Mouse (Mus musculus): ENCODE measurements at regions not wholly inside any gene's neighbourhood (a gene's known extent, or its start where the extent isn't known, plus 50 kb on each side); places are given as distances from the start of the nearest gene placed in this dataset.
A peak's percentile ranks its signal among the peaks of the same experiment; 100 is the strongest.

- Histone ChIP-seq H3K27ac (ENCODE audit: control insufficient read depth, insufficient read depth, low read depth, low read length, poor library complexity) (no peak overlapping the region), H3K4me3 (replicated peaks; ENCODE audit: control insufficient read depth, low read depth, low read length) (no peak overlapping the region), H3K4me1 (ENCODE audit: control insufficient read depth, insufficient read depth, low read length) (no peaks in the 10 kb centered on the region)
- 73% methylated on average over 2 of the region's 2 CpGs for WGBS
- TF ChIP-seq CTCF (IDR thresholded peaks at IDR 0.05; ENCODE audit: control insufficient read depth, insufficient read depth, low read length) (no peak), POLR2A (IDR thresholded peaks at IDR 0.05; ENCODE audit: borderline replicate concordance, control insufficient read depth, low read depth, low read length) (no peak)
Observed at GRCm38 (mm10) chr8:11919876-11920275, 79.6 kb downstream of the Tex29 start.

GRCm38 (mm10) chr8:11923115-11923514 lies 82.8 kb downstream of the Tex29 start:
- no peak overlapping the region for H3K4me3 ChIP-seq (replicated peaks; ENCODE audit: control insufficient read depth, low read depth, low read length)
- H3K27ac ChIP-seq (ENCODE audit: control insufficient read depth, insufficient read depth, low read depth, low read length, poor library complexity), result no peak overlapping the region
- TF ChIP-seq POLR2A (IDR thresholded peaks at IDR 0.05; ENCODE audit: borderline replicate concordance, control insufficient read depth, low read depth, low read length), result no peak
- TF ChIP-seq CTCF (IDR thresholded peaks at IDR 0.05; ENCODE audit: control insufficient read depth, insufficient read depth, low read length), result no peak
- WGBS, result 66% methylated on average over 7 of the region's 7 CpGs
- H3K4me1 ChIP-seq (ENCODE audit: control insufficient read depth, insufficient read depth, low read length), result no peaks in the 10 kb centered on the region

DNA sequence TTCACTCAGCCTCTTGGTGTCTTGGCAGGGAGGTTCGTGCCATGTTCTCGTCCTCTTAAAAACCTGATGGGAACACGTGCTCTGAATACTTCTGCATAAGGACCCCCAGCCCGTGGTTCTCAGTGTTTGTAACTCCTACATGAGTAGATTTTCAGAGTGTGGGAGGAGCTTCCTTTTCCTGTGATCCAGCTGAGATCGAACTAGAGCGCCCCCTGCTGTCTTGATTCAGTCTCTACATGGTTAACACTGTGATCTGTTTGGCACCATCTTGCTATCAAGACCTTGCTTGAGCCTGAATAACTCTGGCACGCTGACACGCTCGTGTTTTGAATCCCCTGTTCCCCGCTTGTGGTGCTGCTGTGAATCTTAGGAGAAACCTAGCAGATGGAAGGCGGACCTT lies 83.9 kb downstream of the Tex29 start:
- no peak overlapping the region for H3K27ac ChIP-seq (ENCODE audit: control insufficient read depth, insufficient read depth, low read depth, low read length, poor library complexity)
- H3K4me3 ChIP-seq (replicated peaks; ENCODE audit: control insufficient read depth, low read depth, low read length), result no peak overlapping the region
- peak; percentile 39; the same call in 1 of the 2 replicates for TF ChIP-seq CTCF (IDR thresholded peaks at IDR 0.05; ENCODE audit: control insufficient read depth, insufficient read depth, low read length)
- TF ChIP-seq POLR2A (IDR thresholded peaks at IDR 0.05; ENCODE audit: borderline replicate concordance, control insufficient read depth, low read depth, low read length), result no peak
- WGBS, result 49% methylated on average over 11 of the region's 11 CpGs
- no peaks in the 10 kb centered on the region for H3K4me1 ChIP-seq (ENCODE audit: control insufficient read depth, insufficient read depth, low read length)

GRCm38 (mm10) chr8:11942892-11943332 lies 102.6 kb downstream of the Tex29 start:
- no peak for TF ChIP-seq POLR2A (IDR thresholded peaks at IDR 0.05; ENCODE audit: borderline replicate concordance, control insufficient read depth, low read depth, low read length)
- peak; percentile 29; the same call in 1 of the 2 replicates for TF ChIP-seq CTCF (IDR thresholded peaks at IDR 0.05; ENCODE audit: control insufficient read depth, insufficient read depth, low read length)
- Histone ChIP-seq H3K4me1 (ENCODE audit: control insufficient read depth, insufficient read depth, low read length) (no peaks in the 10 kb centered on the region), H3K4me3 (replicated peaks; ENCODE audit: control insufficient read depth, low read depth, low read length) (no peak overlapping the region), H3K27ac (ENCODE audit: control insufficient read depth, insufficient read depth, low read depth, low read length, poor library complexity) (no peak overlapping the region)
- WGBS, result 25% methylated on average over 6 of the region's 6 CpGs

GRCm38 (mm10) chr8:11947766-11948165 lies 107.5 kb downstream of the Tex29 start:
- 76% methylated on average over 8 of the region's 8 CpGs for WGBS
- Histone ChIP-seq H3K4me3 (replicated peaks; ENCODE audit: control insufficient read depth, low read depth, low read length) (no peak overlapping the region), H3K4me1 (ENCODE audit: control insufficient read depth, insufficient read depth, low read length) (no peaks in the 10 kb centered on the region), H3K27ac (ENCODE audit: control insufficient read depth, insufficient read depth, low read depth, low read length, poor library complexity) (no peak overlapping the region)
- no peak for TF ChIP-seq CTCF (IDR thresholded peaks at IDR 0.05; ENCODE audit: control insufficient read depth, insufficient read depth, low read length)
- no peak for TF ChIP-seq POLR2A (IDR thresholded peaks at IDR 0.05; ENCODE audit: borderline replicate concordance, control insufficient read depth, low read depth, low read length)

GRCm38 (mm10) chr8:11956268-11956667 lies 116.0 kb downstream of the Tex29 start:
- no peak overlapping the region for H3K4me3 ChIP-seq (replicated peaks; ENCODE audit: control insufficient read depth, low read depth, low read length)
- WGBS, result 32% methylated on average over 7 of the region's 7 CpGs

GRCm38 (mm10) chr8:11957046-11957783 lies 116.9 kb downstream of the Tex29 start:
- 63% methylated on average over 7 of the region's 7 CpGs for WGBS
- TF ChIP-seq CTCF (IDR thresholded peaks at IDR 0.05; ENCODE audit: control insufficient read depth, insufficient read depth, low read length) (no peak), POLR2A (IDR thresholded peaks at IDR 0.05; ENCODE audit: borderline replicate concordance, control insufficient read depth, low read depth, low read length) (no peak)
- no peaks in the 10 kb centered on the region for H3K4me1 ChIP-seq (ENCODE audit: control insufficient read depth, insufficient read depth, low read length)
- no peak overlapping the region for H3K27ac ChIP-seq (ENCODE audit: control insufficient read depth, insufficient read depth, low read depth, low read length, poor library complexity)
- no peak overlapping the region for H3K4me3 ChIP-seq (replicated peaks; ENCODE audit: control insufficient read depth, low read depth, low read length)

More at GRCm38 (mm10) chr8:11956268-11956667, 116.0 kb downstream of the Tex29 start:
- H3K27ac ChIP-seq (ENCODE audit: control insufficient read depth, insufficient read depth, low read depth, low read length, poor library complexity), result no peak overlapping the region
- TF ChIP-seq POLR2A (IDR thresholded peaks at IDR 0.05; ENCODE audit: borderline replicate concordance, control insufficient read depth, low read depth, low read length) (no peak), CTCF (IDR thresholded peaks at IDR 0.05; ENCODE audit: control insufficient read depth, insufficient read depth, low read length) (no peak)
- no peaks in the 10 kb centered on the region for H3K4me1 ChIP-seq (ENCODE audit: control insufficient read depth, insufficient read depth, low read length)

DNA sequence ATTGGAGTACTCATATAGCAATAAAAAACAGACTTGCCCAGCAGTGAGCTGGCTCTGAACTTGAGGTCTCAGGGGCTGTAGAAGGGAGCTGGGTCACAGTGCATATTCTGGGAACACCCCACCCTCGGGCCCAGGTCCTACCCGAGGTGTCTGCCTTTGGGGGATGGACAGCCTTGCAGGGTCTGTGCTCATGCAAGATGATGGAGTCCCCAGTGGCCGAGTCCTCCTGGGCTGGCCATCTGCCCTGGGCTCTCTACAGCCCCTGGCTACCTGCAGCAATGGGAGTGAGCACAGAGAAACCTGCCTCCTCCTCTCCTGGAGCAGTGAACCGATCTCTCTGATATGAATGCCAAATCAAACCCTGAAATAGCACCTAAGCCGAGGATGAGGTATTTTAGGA lies 117.9 kb downstream of the Tex29 start:
- WGBS, result 57% methylated on average over 5 of the region's 5 CpGs
- TF ChIP-seq POLR2A (IDR thresholded peaks at IDR 0.05; ENCODE audit: borderline replicate concordance, control insufficient read depth, low read depth, low read length) (no peak), CTCF (IDR thresholded peaks at IDR 0.05; ENCODE audit: control insufficient read depth, insufficient read depth, low read length) (no peak)

More for the DNA sequence above, 117.9 kb downstream of the Tex29 start:
- Histone ChIP-seq H3K4me3 (replicated peaks; ENCODE audit: control insufficient read depth, low read depth, low read length) (no peak overlapping the region), H3K27ac (ENCODE audit: control insufficient read depth, insufficient read depth, low read depth, low read length, poor library complexity) (no peak overlapping the region), H3K4me1 (ENCODE audit: control insufficient read depth, insufficient read depth, low read length) (no peaks in the 10 kb centered on the region)

Data from bone marrow, adult 2 months (tissue).